Mouse (Mus musculus): Measurements from ENCODE around the gene Tmem18. TPM values are rescaled to one million over a fixed set of nuclear protein-coding genes. Genes with fewer than 3 reads are reported as not detected.

Gene Tmem18
- total and polyA plus RNA-seq, 2 experiments = 8.7 to 9.0 TPM

- no peaks in the 10 kb centered on the region for H3K36me3 ChIP-seq (ENCODE audit: control insufficient read depth, insufficient read depth, low read length)
- no peak overlapping the region for H3K9ac ChIP-seq (ENCODE audit: low read depth, low read length)
- H3K4me3 ChIP-seq (ENCODE audit: insufficient read depth, low read depth, low read length) = no peak overlapping the region
- no peaks in the 10 kb centered on the region for H3K4me1 ChIP-seq (ENCODE audit: control insufficient read depth, insufficient read depth, low read length)
- no peaks in the 10 kb centered on the region for H3K79me2 ChIP-seq (ENCODE audit: control insufficient read depth, insufficient read depth, low read length)
- no peak for DNase-seq (ENCODE audit: extremely low read depth, low read depth, low spot score)
- no peak overlapping the region for H3K27ac ChIP-seq (replicated peaks; ENCODE audit: insufficient read depth, low read depth, low read length)
- H3K27me3 ChIP-seq (ENCODE audit: control insufficient read depth, insufficient read depth, low read length) = no peaks in the 10 kb centered on the region
- TF ChIP-seq POLR2A (IDR thresholded peaks at IDR 0.05; ENCODE audit: extremely low read depth, insufficient read depth, low read length) (no peak), CTCF (IDR thresholded peaks at IDR 0.05; ENCODE audit: low read depth, low read length) (no peak)
- WGBS = 52% methylated on average over 2 of the region's 2 CpGs
These were observed 15.2 kb downstream of the Tmem18 start for GRCm38 (mm10) chr12:30599474-30599873.

GRCm38 (mm10) chr12:30599997-30600396 lies 15.8 kb downstream of the Tmem18 start:
- no peak for DNase-seq (ENCODE audit: extremely low read depth, low read depth, low spot score)
- no peaks in the 10 kb centered on the region for H3K79me2 ChIP-seq (ENCODE audit: control insufficient read depth, insufficient read depth, low read length)
- no peak overlapping the region for H3K9ac ChIP-seq (ENCODE audit: low read depth, low read length)
- no peaks in the 10 kb centered on the region for H3K4me1 ChIP-seq (ENCODE audit: control insufficient read depth, insufficient read depth, low read length)
- WGBS = 73% methylated on average over 2 of the region's 2 CpGs
- TF ChIP-seq CTCF (IDR thresholded peaks at IDR 0.05; ENCODE audit: low read depth, low read length) (no peak), POLR2A (IDR thresholded peaks at IDR 0.05; ENCODE audit: extremely low read depth, insufficient read depth, low read length) (no peak)
- no peaks in the 10 kb centered on the region for H3K27me3 ChIP-seq (ENCODE audit: control insufficient read depth, insufficient read depth, low read length)
- H3K4me3 ChIP-seq (ENCODE audit: insufficient read depth, low read depth, low read length) = no peak overlapping the region
- H3K36me3 ChIP-seq (ENCODE audit: control insufficient read depth, insufficient read depth, low read length) = no peaks in the 10 kb centered on the region
- H3K27ac ChIP-seq (replicated peaks; ENCODE audit: insufficient read depth, low read depth, low read length) = no peak overlapping the region

- H3K9ac ChIP-seq (ENCODE audit: low read depth, low read length) = no peak overlapping the region
- no peaks in the 10 kb centered on the region for H3K27me3 ChIP-seq (ENCODE audit: control insufficient read depth, insufficient read depth, low read length)
- TF ChIP-seq POLR2A (IDR thresholded peaks at IDR 0.05; ENCODE audit: extremely low read depth, insufficient read depth, low read length) (no peak), CTCF (IDR thresholded peaks at IDR 0.05; ENCODE audit: low read depth, low read length) (no peak)
- no peak overlapping the region for H3K27ac ChIP-seq (replicated peaks; ENCODE audit: insufficient read depth, low read depth, low read length)
- no peaks in the 10 kb centered on the region for H3K4me1 ChIP-seq (ENCODE audit: control insufficient read depth, insufficient read depth, low read length)
- DNase-seq (ENCODE audit: extremely low read depth, low read depth, low spot score) = no peak
- H3K36me3 ChIP-seq (ENCODE audit: control insufficient read depth, insufficient read depth, low read length) = no peaks in the 10 kb centered on the region
- WGBS = 78% methylated on average over 9 of the region's 9 CpGs
- no peak overlapping the region for H3K4me3 ChIP-seq (ENCODE audit: insufficient read depth, low read depth, low read length)
- H3K79me2 ChIP-seq (ENCODE audit: control insufficient read depth, insufficient read depth, low read length) = no peaks in the 10 kb centered on the region
These were observed 19.8 kb downstream of the Tmem18 start for GRCm38 (mm10) chr12:30604012-30604411.

- H3K4me3 ChIP-seq (ENCODE audit: insufficient read depth, low read depth, low read length) = no peak overlapping the region
- H3K9ac ChIP-seq (ENCODE audit: low read depth, low read length) = no peak overlapping the region
- TF ChIP-seq POLR2A (IDR thresholded peaks at IDR 0.05; ENCODE audit: extremely low read depth, insufficient read depth, low read length) (no peak), CTCF (IDR thresholded peaks at IDR 0.05; ENCODE audit: low read depth, low read length) (no peak)
- no peaks in the 10 kb centered on the region for H3K79me2 ChIP-seq (ENCODE audit: control insufficient read depth, insufficient read depth, low read length)
- no peaks in the 10 kb centered on the region for H3K27me3 ChIP-seq (ENCODE audit: control insufficient read depth, insufficient read depth, low read length)
- no peaks in the 10 kb centered on the region for H3K4me1 ChIP-seq (ENCODE audit: control insufficient read depth, insufficient read depth, low read length)
- no peak overlapping the region for H3K27ac ChIP-seq (replicated peaks; ENCODE audit: insufficient read depth, low read depth, low read length)
- 84% methylated on average over 6 of the region's 6 CpGs for WGBS
- H3K36me3 ChIP-seq (ENCODE audit: control insufficient read depth, insufficient read depth, low read length) = no peaks in the 10 kb centered on the region
- no peak for DNase-seq (ENCODE audit: extremely low read depth, low read depth, low spot score)
These were observed 20.6 kb downstream of the Tmem18 start for GRCm38 (mm10) chr12:30604876-30605275.

- H3K9ac ChIP-seq (ENCODE audit: low read depth, low read length) = no peak overlapping the region
- no peaks in the 10 kb centered on the region for H3K27me3 ChIP-seq (ENCODE audit: control insufficient read depth, insufficient read depth, low read length)
- no peak overlapping the region for H3K4me3 ChIP-seq (ENCODE audit: insufficient read depth, low read depth, low read length)
- no peaks in the 10 kb centered on the region for H3K36me3 ChIP-seq (ENCODE audit: control insufficient read depth, insufficient read depth, low read length)
- no peak for DNase-seq (ENCODE audit: extremely low read depth, low read depth, low spot score)
- 86% methylated on average over 6 of the region's 6 CpGs for WGBS
- H3K79me2 ChIP-seq (ENCODE audit: control insufficient read depth, insufficient read depth, low read length) = no peaks in the 10 kb centered on the region
- no peak overlapping the region for H3K27ac ChIP-seq (replicated peaks; ENCODE audit: insufficient read depth, low read depth, low read length)
- TF ChIP-seq CTCF (IDR thresholded peaks at IDR 0.05; ENCODE audit: low read depth, low read length) = no peak
- TF ChIP-seq POLR2A (IDR thresholded peaks at IDR 0.05; ENCODE audit: extremely low read depth, insufficient read depth, low read length) = no peak
- H3K4me1 ChIP-seq (ENCODE audit: control insufficient read depth, insufficient read depth, low read length) = no peaks in the 10 kb centered on the region
These were observed 21.7 kb downstream of the Tmem18 start for GRCm38 (mm10) chr12:30605941-30606340.

GRCm38 (mm10) chr12:30606743-30607142 lies 22.5 kb downstream of the Tmem18 start:
- no peak overlapping the region for H3K4me3 ChIP-seq (ENCODE audit: insufficient read depth, low read depth, low read length)
- TF ChIP-seq CTCF (IDR thresholded peaks at IDR 0.05; ENCODE audit: low read depth, low read length) = no peak
- no peak for TF ChIP-seq POLR2A (IDR thresholded peaks at IDR 0.05; ENCODE audit: extremely low read depth, insufficient read depth, low read length)
- H3K27ac ChIP-seq (replicated peaks; ENCODE audit: insufficient read depth, low read depth, low read length) = no peak overlapping the region
- no peaks in the 10 kb centered on the region for H3K27me3 ChIP-seq (ENCODE audit: control insufficient read depth, insufficient read depth, low read length)
- no peaks in the 10 kb centered on the region for H3K79me2 ChIP-seq (ENCODE audit: control insufficient read depth, insufficient read depth, low read length)
- no peak overlapping the region for H3K9ac ChIP-seq (ENCODE audit: low read depth, low read length)
- H3K36me3 ChIP-seq (ENCODE audit: control insufficient read depth, insufficient read depth, low read length) = no peaks in the 10 kb centered on the region
- DNase-seq (ENCODE audit: extremely low read depth, low read depth, low spot score) = peak; percentile 9
- WGBS = 69% methylated on average over 8 of the region's 8 CpGs
- no peaks in the 10 kb centered on the region for H3K4me1 ChIP-seq (ENCODE audit: control insufficient read depth, insufficient read depth, low read length)

Data from liver, adult 2 months (tissue).